Mouse (Mus musculus) lung, postnatal 0 days (tissue): ENCODE results near the gene Narf. TPM values are rescaled to one million over a fixed set of nuclear protein-coding genes. Genes with fewer than 3 reads are reported as not detected.

Experiments
- ATAC-seq: fragments of 200-750 bp; cut with Nextera tagmentation; 2 replicates; pipeline ENCODE4 v1.8.0; 2017; ENCODE audit warnings: moderate library complexity
- DNase-seq: peaks from one replicate; pipeline ENCODE4 v3.0.0-alpha.2; 2016; ENCODE audit warnings: low spot score
- H3K27ac ChIP-seq: fragments of 300-500 bp; sonication (generic); 2 replicates; pipeline ENCODE4 v1.5.1; 2014; ENCODE audit warnings: antibody characterized with exemption, mild to moderate bottlenecking, low read length, mixed read lengths
- H3K27me3 ChIP-seq: fragments of 300-500 bp; sonication (generic); replicated peaks from 2 replicates; pipeline ENCODE4 v1.6.1; 2014; ENCODE audit warnings: low read length, mixed read lengths; ENCODE audit not compliant: insufficient read depth
- H3K36me3 ChIP-seq: fragments of 300-500 bp; sonication (generic); 2 replicates; pipeline ENCODE4 v1.6.1; 2014; ENCODE audit warnings: low read length, mixed read lengths; ENCODE audit not compliant: insufficient read depth
- H3K4me1 ChIP-seq: fragments of 300-500 bp; sonication (generic); 2 replicates; pipeline ENCODE4 v1.6.1; 2014; ENCODE audit warnings: antibody characterized with exemption, low read depth, low read length, mixed read lengths; ENCODE audit not compliant: insufficient read depth
- H3K4me2 ChIP-seq: fragments of 300-500 bp; sonication (generic); replicated peaks from 2 replicates; pipeline ENCODE4 v1.6.1; 2014; ENCODE audit warnings: low read depth, mild to moderate bottlenecking, low read length, moderate library complexity, mixed read lengths
- H3K4me3 ChIP-seq: fragments of 300-500 bp; sonication (generic); 2 replicates; pipeline ENCODE4 v1.5.1; 2014; ENCODE audit warnings: low read depth, low read length
- H3K9ac ChIP-seq: fragments of 300-500 bp; sonication (generic); replicated peaks from 2 replicates; pipeline ENCODE4 v1.6.1; 2014; ENCODE audit warnings: low read depth, mild to moderate bottlenecking
- H3K9me3 ChIP-seq: fragments of 300-500 bp; sonication (generic); 2 replicates; pipeline ENCODE4 v1.6.1; 2016; ENCODE audit warnings: low read length, mixed read lengths
- CTCF ChIP-seq: IDR thresholded peaks from 2 replicates; pipeline ENCODE4 v1.5.1; 2016; ENCODE audit warnings: antibody characterized with exemption, mild to moderate bottlenecking
- EP300 ChIP-seq: IDR thresholded peaks from 2 replicates; pipeline ENCODE4 v1.6.1; 2016; ENCODE audit warnings: antibody characterized with exemption, mild to moderate bottlenecking, control low read depth
- WGBS: fragments of 180-500 bp; shearing (Covaris S2); extraction: QIAGEN DNeasy Blood & Tissue Kit; methylation state at CpG from one replicate; pipeline ENCODE4 v1.1.7; 2014; 5-methylcytosine and 5-hydroxymethylcytosine counted together
- polyA plus RNA-seq: library from polyadenylated mRNA; unstranded; fragments of >200 nt; fragmentation: Nextera tagmentation; extraction: Ambion mirVana; gene quantifications from 2 replicates; pipeline ENCODE4 v1.2.1, GENCODE M21; 2015

Gene Narf
- polyA plus RNA-seq, 1 experiment from 2014 or later: 18.7 TPM

DNA sequence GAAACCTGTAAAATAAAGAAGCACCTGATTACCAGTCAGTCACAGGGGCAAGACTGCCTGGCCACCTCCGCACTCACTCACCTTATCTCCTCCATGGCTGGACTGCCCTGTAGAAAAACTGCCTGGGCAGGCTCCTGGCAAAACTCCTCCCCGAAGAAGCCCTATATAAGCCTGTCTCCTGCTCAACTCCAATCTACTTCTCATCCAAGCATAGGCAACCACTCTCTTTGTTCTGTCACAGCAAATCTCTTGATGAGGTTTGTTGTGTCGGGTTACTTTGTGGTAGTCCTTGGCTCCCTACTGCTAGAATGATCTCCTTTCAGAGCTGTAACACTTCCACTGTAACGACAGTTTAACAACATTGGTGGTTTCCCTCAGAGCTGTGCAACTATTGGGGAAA lies 4.3 kb upstream of the Narf start:
- no peaks in the 10 kb centered on the region for H3K36me3 ChIP-seq
- WGBS: 34% methylated on average over 4 of the region's 4 CpGs
- H3K4me1 ChIP-seq: peaks cover 12% of the 10 kb centered on the region
- TF ChIP-seq EP300: no peak
- no peak for TF ChIP-seq CTCF
- no peak overlapping the region for H3K27ac ChIP-seq
- no peak overlapping the region for H3K4me2 ChIP-seq
- DNase-seq: no peak
- H3K27me3 ChIP-seq: no peaks in the 10 kb centered on the region
- no peaks in the 10 kb centered on the region for H3K9me3 ChIP-seq
- ATAC-seq: no peak
- no peak overlapping the region for H3K4me3 ChIP-seq
- H3K9ac ChIP-seq: no peak overlapping the region

DNA sequence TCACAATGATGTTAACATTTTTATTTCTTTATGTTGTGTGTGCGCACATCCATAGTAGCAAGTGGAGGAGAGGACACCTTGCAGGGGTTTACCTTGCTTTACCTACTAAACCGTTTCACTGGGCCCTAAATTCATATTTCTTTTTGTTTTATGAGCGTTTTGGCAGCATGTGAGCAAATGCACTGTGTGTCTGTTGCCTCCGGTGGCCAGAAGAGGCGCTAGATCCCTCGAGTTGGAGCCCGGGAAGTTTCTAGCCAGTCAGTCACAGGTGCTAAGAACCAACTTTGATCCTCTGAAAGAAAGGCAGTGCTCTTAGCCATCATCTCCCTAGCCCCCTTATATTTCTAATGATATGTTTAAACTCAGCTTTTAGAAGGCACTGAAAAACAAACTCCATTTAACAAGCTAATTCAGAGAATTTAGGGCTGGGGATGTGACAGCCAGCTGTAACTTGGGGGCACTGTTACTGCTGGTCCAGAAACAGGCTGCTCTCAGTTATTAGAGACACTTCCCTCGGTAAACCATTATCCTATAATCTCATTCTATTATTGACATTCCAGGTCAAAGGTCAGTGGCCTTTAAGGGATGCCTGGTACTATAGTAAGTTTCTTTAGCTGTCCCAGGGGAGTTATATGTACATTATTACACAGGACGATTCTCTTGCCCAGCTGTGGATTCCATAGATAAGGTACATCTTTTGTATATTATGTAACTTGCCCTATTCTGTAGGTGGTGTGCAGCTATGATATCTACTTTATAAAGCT lies 1.4 kb upstream of the Narf start:
- Histone ChIP-seq H3K4me2 (no peak overlapping the region), H3K27ac (peak overlapping the region; percentile 99), H3K9me3 (no peaks in the 10 kb centered on the region), H3K4me3 (no peak overlapping the region), H3K9ac (no peak overlapping the region), H3K4me1 (peaks cover 5% of the 10 kb centered on the region; the same call in 1 of the 2 replicates), H3K27me3 (no peaks in the 10 kb centered on the region), H3K36me3 (peaks cover 4% of the 10 kb centered on the region; the same call in 1 of the 2 replicates)
- peak; percentile 69 for TF ChIP-seq CTCF
- TF ChIP-seq EP300: no peak
- DNase-seq (peak; percentile 60), ATAC-seq (no peak)
- 28% methylated on average over 9 of the region's 9 CpGs for WGBS

DNA sequence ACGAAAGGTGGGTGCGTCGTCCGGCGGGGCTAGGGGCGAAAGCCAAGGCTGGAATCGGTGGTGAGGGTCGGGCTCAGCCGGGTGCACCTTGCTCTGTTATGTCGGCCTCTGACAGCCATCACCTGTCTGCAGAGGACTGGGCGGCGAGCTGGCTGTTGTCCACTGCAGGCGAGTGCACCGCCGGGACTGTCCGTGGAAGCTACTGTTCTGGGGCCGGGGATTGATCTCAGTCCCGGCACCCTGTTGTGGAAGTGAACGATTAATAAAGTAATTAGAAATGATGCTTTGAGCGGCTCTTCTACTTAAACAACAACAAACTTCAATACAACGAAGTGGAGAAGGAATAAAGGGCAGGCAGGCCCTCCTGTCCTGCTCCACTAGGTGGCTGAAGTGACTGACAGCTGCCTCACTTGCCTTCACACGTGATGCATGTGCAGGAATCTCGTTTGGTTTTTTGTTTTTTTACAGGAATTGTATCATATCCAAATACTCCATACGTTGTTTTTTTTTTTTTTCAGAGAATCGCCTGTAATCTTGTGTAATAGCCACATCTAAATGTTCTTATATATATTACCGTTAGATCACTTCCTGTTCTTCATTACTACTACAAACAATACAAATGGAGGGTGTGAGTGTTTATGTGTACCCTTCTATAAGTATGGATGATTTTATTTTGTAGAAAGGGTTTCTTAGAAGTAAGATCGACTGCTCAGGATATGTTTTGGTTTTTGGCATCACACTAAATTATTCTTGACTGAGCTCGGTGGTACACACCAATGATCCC lies 484 bp downstream of the Narf start:
- peak overlapping the region; percentile 99 for H3K27ac ChIP-seq
- ATAC-seq (peak; percentile 16; the same call in 1 of the 2 replicates), DNase-seq (peak; percentile 75)
- TF ChIP-seq CTCF (peak; percentile 65), EP300 (no peak)
- WGBS: 2% methylated on average over 28 of the region's 28 CpGs
- peaks cover 5% of the 10 kb centered on the region; the same call in 1 of the 2 replicates for H3K4me1 ChIP-seq
- H3K4me3 ChIP-seq: peak overlapping the region; percentile 77
- no peaks in the 10 kb centered on the region for H3K9me3 ChIP-seq
- peak overlapping the region; percentile 73 for H3K9ac ChIP-seq
- peak overlapping the region; percentile 80 for H3K4me2 ChIP-seq
- peaks cover 4% of the 10 kb centered on the region; the same call in 1 of the 2 replicates for H3K36me3 ChIP-seq
- H3K27me3 ChIP-seq: no peaks in the 10 kb centered on the region

DNA sequence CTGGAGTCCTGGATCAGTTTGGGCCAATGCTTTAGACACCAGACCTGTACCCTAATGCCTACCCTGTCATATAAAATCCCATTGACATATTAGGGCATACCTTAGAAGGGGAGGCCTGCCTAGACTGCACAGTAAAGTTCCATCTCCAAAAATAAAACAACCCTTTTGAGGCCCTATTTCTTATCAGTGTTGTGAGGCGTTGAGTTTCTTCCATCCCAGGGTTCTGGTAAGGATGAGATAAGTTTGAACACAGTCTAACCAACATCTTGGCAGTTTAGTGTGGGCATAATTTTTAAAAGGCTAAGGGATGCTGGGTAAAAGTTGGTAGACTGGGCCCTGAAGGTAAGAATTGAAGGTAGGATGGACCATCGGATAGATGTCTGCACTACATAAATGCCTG lies 2.6 kb downstream of the Narf start:
- ATAC-seq (no peak), DNase-seq (no peak)
- no peaks in the 10 kb centered on the region for H3K9me3 ChIP-seq
- H3K4me2 ChIP-seq: no peak overlapping the region
- no peak overlapping the region for H3K27ac ChIP-seq
- peaks cover 5% of the 10 kb centered on the region; the same call in 1 of the 2 replicates for H3K4me1 ChIP-seq
- no peak for TF ChIP-seq CTCF
- WGBS: 88% methylated on average over 2 of the region's 2 CpGs
- no peak overlapping the region for H3K4me3 ChIP-seq
- no peak overlapping the region for H3K9ac ChIP-seq
- H3K27me3 ChIP-seq: no peaks in the 10 kb centered on the region
- peaks cover 10% of the 10 kb centered on the region for H3K36me3 ChIP-seq

DNA sequence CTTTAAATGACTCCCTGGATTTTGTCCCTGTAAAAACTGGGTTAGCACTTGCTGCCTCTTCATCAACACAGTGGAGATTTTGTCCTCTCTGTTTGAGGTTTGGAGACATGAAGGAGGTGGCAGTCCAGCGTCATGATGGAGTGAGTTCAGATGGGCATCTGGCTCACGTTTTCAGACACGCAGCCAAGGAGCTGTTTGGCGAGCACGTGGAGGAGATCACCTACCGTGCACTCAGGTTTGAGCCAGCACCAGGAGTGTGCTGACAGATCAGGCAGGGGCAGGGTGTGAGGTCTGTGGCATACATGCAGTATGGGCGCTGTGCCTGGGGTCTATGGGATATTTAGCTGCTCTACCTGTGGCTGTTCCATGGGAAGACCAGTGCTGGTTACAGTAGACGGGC lies 13.1 kb downstream of the Narf start:
- Histone ChIP-seq H3K27ac (no peak overlapping the region), H3K4me1 (no peaks in the 10 kb centered on the region), H3K4me2 (no peak overlapping the region), H3K9me3 (no peaks in the 10 kb centered on the region), H3K9ac (no peak overlapping the region), H3K4me3 (no peak overlapping the region), H3K36me3 (peaks cover 72% of the 10 kb centered on the region), H3K27me3 (no peaks in the 10 kb centered on the region)
- ATAC-seq (no peak), DNase-seq (no peak)
- WGBS: 88% methylated on average over 8 of the region's 8 CpGs
- TF ChIP-seq EP300: no peak
- no peak for TF ChIP-seq CTCF
